Mouse (Mus musculus) forebrain, postnatal 0 days (tissue): ENCODE data around the gene 4931422A03Rik. TPM values are rescaled to one million over a fixed set of nuclear protein-coding genes. Genes with fewer than 3 reads are reported as not detected.

Experiments used
- ATAC-seq: fragments of 200-750 bp; cut with Nextera tagmentation; 2 replicates; pipeline ENCODE4 v1.8.0; 2017; ENCODE audit warnings: mild to moderate bottlenecking, moderate library complexity
- DNase-seq: peaks from one replicate; pipeline ENCODE4 v3.0.0-alpha.2; 2015
- H3K27ac ChIP-seq: fragments of 300-500 bp; sonication (generic); 2 replicates; pipeline ENCODE4 v1.5.1; 2014; ENCODE audit warnings: low read depth, mild to moderate bottlenecking, antibody characterized with exemption, low read length, moderate library complexity, mixed read lengths
- H3K27me3 ChIP-seq: fragments of 300-500 bp; sonication (generic); 2 replicates; pipeline ENCODE4 v1.6.1; 2014; ENCODE audit warnings: mild to moderate bottlenecking, low read length, mixed read lengths; ENCODE audit not compliant: insufficient read depth
- H3K36me3 ChIP-seq: fragments of 300-500 bp; sonication (generic); 2 replicates; pipeline ENCODE4 v1.6.1; 2014; ENCODE audit warnings: mild to moderate bottlenecking, moderate library complexity; ENCODE audit not compliant: insufficient read depth
- H3K4me1 ChIP-seq: fragments of 300-500 bp; sonication (generic); 2 replicates; pipeline ENCODE4 v1.6.1; 2014; ENCODE audit warnings: antibody characterized with exemption; ENCODE audit not compliant: insufficient read depth
- H3K4me2 ChIP-seq: fragments of 300-500 bp; sonication (generic); 2 replicates; pipeline ENCODE4 v1.6.1; 2014; ENCODE audit warnings: low read depth, mild to moderate bottlenecking, moderate library complexity
- H3K4me3 ChIP-seq: fragments of 300-500 bp; sonication (generic); 2 replicates; pipeline ENCODE4 v1.5.1; 2014; ENCODE audit warnings: low read depth, low read length, mixed read lengths
- H3K9ac ChIP-seq: fragments of 300-500 bp; sonication (generic); 2 replicates; pipeline ENCODE4 v1.6.1; 2014; ENCODE audit warnings: mild to moderate bottlenecking
- H3K9me3 ChIP-seq: fragments of 300-500 bp; sonication (generic); 2 replicates; pipeline ENCODE4 v1.6.1; 2016; ENCODE audit warnings: low read length
- CTCF ChIP-seq: sonication (generic); IDR thresholded peaks from 2 replicates; pipeline ENCODE4 v1.5.1; 2016; ENCODE audit warnings: antibody characterized with exemption, control low read depth, low read depth
- WGBS: fragments of 180-500 bp; shearing (Covaris S2); extraction: QIAGEN DNeasy Blood & Tissue Kit; methylation state at CpG from one replicate; pipeline ENCODE4 v1.1.7; 2014; 5-methylcytosine and 5-hydroxymethylcytosine counted together
- polyA plus RNA-seq: library from polyadenylated mRNA; unstranded; fragments of >200 nt; fragmentation: Nextera tagmentation; extraction: Ambion mirVana; gene quantifications from 2 replicates; pipeline ENCODE4 v1.2.1, GENCODE M21; 2015
- total RNA-seq: library from RNA; depleted of rRNA; stranded (reverse); fragments of >200 nt; gene quantifications from 2 replicates; pipeline ENCODE4 v1.2.3, GENCODE M21; 2014; rRNA removed

4931422A03Rik gene
- total and polyA plus RNA-seq, 2 experiments from 2014 or later, result 0.94 TPM; not detected in 1

DNA sequence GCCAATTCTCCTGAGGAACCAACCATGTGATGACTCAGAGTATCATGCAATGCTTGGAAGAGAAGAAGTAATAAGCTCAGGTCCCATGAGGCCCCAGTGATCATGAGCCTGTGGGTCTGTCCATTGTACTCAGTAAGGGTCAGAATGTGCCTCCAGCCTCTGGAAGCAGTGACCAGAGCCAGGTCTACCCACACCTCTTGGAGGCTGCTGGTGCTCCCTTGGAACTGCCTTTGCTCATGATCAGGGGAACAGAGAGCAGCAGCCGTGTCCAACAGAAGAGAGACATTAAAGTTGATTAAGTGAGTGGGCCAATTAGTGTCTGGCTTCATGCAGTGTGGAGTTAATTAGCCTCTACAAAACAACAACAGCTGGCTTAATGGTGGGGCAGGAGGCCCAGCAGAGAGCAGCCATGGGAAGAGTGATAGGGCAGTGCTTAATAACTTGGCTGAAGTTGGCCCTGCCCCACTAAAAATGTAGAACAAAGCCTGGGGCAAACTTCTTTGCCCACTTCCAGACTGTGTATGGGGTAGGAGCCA lies 100.5 kb downstream of the 4931422A03Rik start:
- no peak overlapping the region for H3K9ac ChIP-seq
- no peaks in the 10 kb centered on the region for H3K27me3 ChIP-seq
- H3K4me1 ChIP-seq, result peaks cover 10% of the 10 kb centered on the region
- no peak overlapping the region for H3K4me3 ChIP-seq
- ATAC-seq, result peak; percentile 62
- H3K9me3 ChIP-seq, result no peaks in the 10 kb centered on the region
- H3K4me2 ChIP-seq, result no peak overlapping the region
- TF ChIP-seq CTCF, result no peak
- DNase-seq, result peak; percentile 35
- 17% methylated on average over 1 of the region's 1 CpGs for WGBS
- no peak overlapping the region for H3K27ac ChIP-seq
- H3K36me3 ChIP-seq, result no peaks in the 10 kb centered on the region

DNA sequence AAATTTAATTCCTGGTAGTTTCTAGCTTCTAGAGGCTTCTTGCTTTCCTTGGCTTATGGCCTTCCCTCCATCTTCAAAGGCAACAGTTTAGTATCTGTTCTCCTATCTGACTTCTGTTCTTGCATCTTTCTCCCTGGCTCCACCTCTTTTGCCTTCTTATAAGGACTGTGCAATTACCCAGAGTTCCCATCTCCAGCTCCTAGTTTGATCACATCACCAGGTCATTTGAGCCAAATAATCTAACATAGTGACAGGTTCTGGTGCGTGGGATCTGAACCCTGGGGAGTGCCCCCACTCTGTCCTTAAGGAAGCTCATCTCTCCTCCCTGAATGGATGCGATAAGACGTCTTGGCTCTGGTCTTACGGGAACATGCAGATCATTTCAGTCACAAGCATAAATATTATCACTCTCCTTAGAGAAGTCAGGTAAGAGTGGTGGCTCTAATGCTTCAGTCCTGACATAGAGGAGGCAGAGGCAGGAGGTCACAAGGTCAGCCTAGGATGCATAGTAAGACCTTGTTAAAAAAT lies 101.5 kb downstream of the 4931422A03Rik start:
- DNase-seq (no peak), ATAC-seq (no peak)
- Histone ChIP-seq H3K27me3 (no peaks in the 10 kb centered on the region), H3K4me3 (no peak overlapping the region), H3K27ac (no peak overlapping the region), H3K4me2 (no peak overlapping the region), H3K36me3 (no peaks in the 10 kb centered on the region), H3K9ac (no peak overlapping the region), H3K4me1 (peaks cover 10% of the 10 kb centered on the region), H3K9me3 (no peaks in the 10 kb centered on the region)
- 93% methylated on average over 4 of the region's 4 CpGs for WGBS
- no peak for TF ChIP-seq CTCF

DNA sequence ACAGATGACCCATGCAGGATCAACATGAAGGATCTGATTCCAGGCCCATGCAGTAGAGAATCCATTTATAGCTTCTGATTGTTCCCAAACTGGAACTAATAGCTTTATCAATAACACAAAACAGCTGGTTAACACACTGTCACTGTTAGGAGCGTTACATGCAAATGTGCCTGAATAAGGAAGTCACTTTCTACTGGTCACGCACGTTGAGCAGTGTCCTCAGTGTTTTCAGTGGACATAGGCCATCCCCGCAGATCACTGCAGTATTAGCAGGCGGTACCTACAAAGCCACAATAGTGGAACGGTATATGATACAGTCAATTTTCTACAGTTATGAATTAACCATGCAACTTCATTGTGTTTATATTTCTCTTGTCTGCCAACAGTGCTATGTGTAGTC lies 108.7 kb downstream of the 4931422A03Rik start:
- no peak overlapping the region for H3K9ac ChIP-seq
- no peak for ATAC-seq
- H3K36me3 ChIP-seq, result no peaks in the 10 kb centered on the region
- H3K4me1 ChIP-seq, result no peaks in the 10 kb centered on the region
- H3K27me3 ChIP-seq, result no peaks in the 10 kb centered on the region
- no peak for TF ChIP-seq CTCF
- H3K27ac ChIP-seq, result no peak overlapping the region
- 89% methylated on average over 6 of the region's 6 CpGs for WGBS
- no peak overlapping the region for H3K4me2 ChIP-seq
- no peaks in the 10 kb centered on the region for H3K9me3 ChIP-seq
- no peak for DNase-seq
- H3K4me3 ChIP-seq, result no peak overlapping the region

DNA sequence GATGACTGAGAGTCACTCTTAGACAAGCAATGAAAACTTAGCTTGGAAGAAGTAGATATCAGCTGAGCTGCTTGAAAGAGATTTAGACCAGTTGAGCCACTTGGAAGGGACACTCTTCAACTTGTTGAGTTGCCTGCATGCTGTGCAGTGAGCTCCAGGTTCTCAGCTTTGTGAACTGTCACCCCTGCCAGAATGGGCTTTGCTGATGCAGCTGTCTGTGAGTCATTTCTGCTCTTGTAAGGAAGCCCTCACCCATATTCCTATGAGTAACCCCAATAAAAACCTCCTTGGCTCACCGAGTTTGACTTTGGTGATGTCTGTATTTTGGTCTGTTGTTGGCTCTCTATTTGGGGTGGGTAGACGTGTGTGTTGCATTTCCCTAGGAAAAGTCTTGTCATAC lies 109.8 kb downstream of the 4931422A03Rik start:
- Histone ChIP-seq H3K36me3 (no peaks in the 10 kb centered on the region), H3K27me3 (no peaks in the 10 kb centered on the region), H3K4me3 (no peak overlapping the region), H3K9ac (no peak overlapping the region), H3K4me1 (no peaks in the 10 kb centered on the region), H3K9me3 (no peaks in the 10 kb centered on the region), H3K27ac (no peak overlapping the region), H3K4me2 (no peak overlapping the region)
- ATAC-seq (no peak), DNase-seq (no peak)
- WGBS, result 87% methylated on average over 2 of the region's 2 CpGs
- TF ChIP-seq CTCF, result no peak

DNA sequence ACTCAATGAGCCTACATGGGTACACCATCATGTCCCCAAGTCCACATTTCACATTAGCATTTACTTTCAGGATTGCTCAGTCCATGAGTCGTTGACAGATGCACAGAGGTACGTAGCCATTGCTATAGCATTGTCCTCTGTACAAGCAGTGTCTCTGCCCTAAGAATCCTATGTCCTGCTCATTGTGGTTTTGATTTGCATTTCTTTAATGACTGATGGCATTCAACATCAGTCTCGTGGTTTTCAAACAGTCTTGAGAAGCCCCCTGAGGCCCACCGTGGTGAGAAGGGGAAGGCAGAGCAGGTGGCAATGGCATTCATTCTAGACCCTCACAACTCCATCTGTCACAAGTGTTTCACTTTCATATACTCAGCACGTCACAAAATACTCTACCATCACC lies 110.8 kb downstream of the 4931422A03Rik start:
- H3K4me1 ChIP-seq, result no peaks in the 10 kb centered on the region; the same call in 1 of the 2 replicates
- ATAC-seq, result no peak
- no peak overlapping the region for H3K9ac ChIP-seq
- 76% methylated on average over 5 of the region's 5 CpGs for WGBS
- no peak overlapping the region for H3K4me3 ChIP-seq
- no peak for TF ChIP-seq CTCF
- no peak overlapping the region for H3K27ac ChIP-seq
- no peak overlapping the region for H3K4me2 ChIP-seq
- H3K9me3 ChIP-seq, result no peaks in the 10 kb centered on the region
- no peak for DNase-seq
- H3K36me3 ChIP-seq, result no peaks in the 10 kb centered on the region
- no peaks in the 10 kb centered on the region for H3K27me3 ChIP-seq

Other genes with a start within 250 kb of the 4931422A03Rik start
- 342 and 369 TPM in 2 replicates for gene Caprin1, start 230.7 kb downstream of the 4931422A03Rik start, total RNA-seq
- 233 and 253 TPM in 2 replicates for gene Caprin1, start 230.7 kb downstream of the 4931422A03Rik start, polyA plus RNA-seq
- 19.9 and 23.8 TPM in 2 replicates for gene Lmo2, start 70.4 kb downstream of the 4931422A03Rik start, total RNA-seq
- 26.9 and 27.8 TPM in 2 replicates for gene Lmo2, start 70.4 kb downstream of the 4931422A03Rik start, polyA plus RNA-seq
- 65.2 and 78.2 TPM in 2 replicates for gene Fbxo3, start 640 bp downstream of the 4931422A03Rik start, total RNA-seq
- gene Fbxo3, start 640 bp downstream of the 4931422A03Rik start, polyA plus RNA-seq, result 41.6 and 54.9 TPM in 2 replicates
- 0.15 TPM in 1 of 2 replicates, not detected in the other for gene Gm10912, start 37.5 kb upstream of the 4931422A03Rik start, total RNA-seq
- gene Gm10912, start 37.5 kb upstream of the 4931422A03Rik start, polyA plus RNA-seq, result not detected in 2 replicates
- not detected in 2 replicates for gene Gm10799, start 40.2 kb upstream of the 4931422A03Rik start, total RNA-seq
- gene Gm10799, start 40.2 kb upstream of the 4931422A03Rik start, polyA plus RNA-seq, result not detected in 2 replicates
- 1.5 TPM in 1 of 2 replicates, not detected in the other for gene Cd59b, start 41.5 kb upstream of the 4931422A03Rik start, total RNA-seq
- gene Cd59b, start 41.5 kb upstream of the 4931422A03Rik start, polyA plus RNA-seq, result 1.5 and 1.6 TPM in 2 replicates
- 2.2 and 5.2 TPM in 2 replicates for gene Cd59a, start 67.4 kb upstream of the 4931422A03Rik start, total RNA-seq
- gene Cd59a, start 67.4 kb upstream of the 4931422A03Rik start, polyA plus RNA-seq, result 8.6 and 11.0 TPM in 2 replicates
- 1.9 TPM in 1 of 2 replicates, not detected in the other for gene A930018P22Rik, start 94.4 kb upstream of the 4931422A03Rik start, total RNA-seq
- gene A930018P22Rik, start 94.4 kb upstream of the 4931422A03Rik start, polyA plus RNA-seq, result 0.18 TPM in 1 of 2 replicates, not detected in the other